Mouse (Mus musculus): ENCODE results near the gene Fgfr2. TPM values are rescaled to one million over a fixed set of nuclear protein-coding genes. Genes with fewer than 3 reads are reported as not detected.

Fgfr2 gene
- total RNA-seq, 2 experiments from 2014 or later, result 47.6 to 49.5 TPM

DNA sequence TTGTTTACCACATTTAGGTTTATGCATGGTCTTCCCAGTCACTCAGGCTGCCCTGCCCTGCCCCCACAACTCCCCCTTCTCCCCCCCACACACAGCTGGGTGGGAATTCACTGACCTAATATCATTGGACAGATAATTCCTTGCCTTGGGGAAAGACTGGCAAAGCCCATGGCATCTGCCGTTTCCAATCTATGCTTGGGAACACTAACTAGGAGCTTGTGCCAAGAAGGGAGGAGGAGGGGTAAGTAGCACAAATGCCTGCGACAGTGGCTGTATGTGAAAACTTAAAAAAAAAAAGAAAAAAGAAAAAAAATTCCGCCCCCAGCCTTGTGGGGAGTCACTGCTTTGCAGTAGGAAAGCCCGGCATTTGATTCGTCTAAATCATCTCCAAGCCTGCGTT is 56.4 kb downstream of the Fgfr2 start:
- peak; percentile 72 to 84 for DNase-seq (ENCODE audit: low spot score in 2 of 2)

DNA sequence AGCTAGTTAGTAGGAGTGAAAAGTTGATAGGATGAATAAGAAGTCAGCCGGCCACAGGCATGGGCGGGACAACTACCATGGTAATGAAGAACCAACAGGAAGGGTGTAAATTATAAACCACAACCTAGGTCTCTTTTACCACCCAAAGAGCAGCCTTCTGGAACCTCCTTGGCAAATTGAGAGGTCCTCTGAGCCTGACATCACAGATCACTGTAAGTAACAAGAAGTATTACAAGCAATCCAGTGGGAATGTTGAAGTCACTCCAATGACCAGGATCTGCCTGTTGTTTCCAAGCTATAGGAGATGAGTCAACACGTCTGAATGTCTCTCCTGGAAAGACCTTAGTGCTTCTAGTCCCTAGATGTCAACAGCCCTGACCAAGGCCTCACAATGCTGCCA is 61.1 kb downstream of the Fgfr2 start:
- Histone ChIP-seq H3K27ac (no peak overlapping the region), H3K4me3 (no peak overlapping the region)
- DNase-seq (ENCODE audit: low spot score in 2 of 2), result no peak
- TF ChIP-seq CTCF (conservative IDR thresholded peaks at IDR 0.05), result no peak

More for the DNA sequence above, 56.4 kb downstream of the Fgfr2 start:
- H3K4me3 ChIP-seq, result no peak overlapping the region
- H3K27ac ChIP-seq, result peak overlapping the region; percentile 79
- peak; percentile 36 for TF ChIP-seq CTCF (conservative IDR thresholded peaks at IDR 0.05)

DNA sequence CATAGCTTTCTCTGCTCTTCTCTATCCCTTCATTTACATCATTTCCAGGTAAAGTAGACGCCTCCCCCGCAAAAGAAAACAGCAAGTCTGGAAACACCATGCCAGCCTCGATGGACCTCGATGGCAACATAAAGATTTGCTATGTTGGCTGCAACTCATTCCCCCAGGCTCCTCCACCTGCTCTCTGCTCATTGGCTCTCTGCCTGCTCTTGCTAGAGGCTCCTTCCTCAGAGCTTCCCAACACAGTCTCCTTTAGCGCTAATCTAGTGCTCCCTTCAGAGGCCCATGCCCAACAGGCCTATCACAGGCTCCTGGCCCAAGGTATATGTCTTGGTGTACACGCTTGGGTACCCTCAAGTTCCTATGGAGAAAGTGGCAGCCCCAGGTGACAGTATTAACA is 63.0 kb downstream of the Fgfr2 start:
- no peak overlapping the region for H3K4me3 ChIP-seq
- H3K27ac ChIP-seq, result peak overlapping the region; percentile 80
- no peak for DNase-seq (ENCODE audit: low spot score in 2 of 2)
- TF ChIP-seq CTCF (conservative IDR thresholded peaks at IDR 0.05), result no peak

GRCm38 (mm10) chr7:133059517-133060104 is 63.5 kb downstream of the Fgfr2 start:
- peak overlapping the region; percentile 80 for H3K27ac ChIP-seq
- no peak for TF ChIP-seq CTCF (conservative IDR thresholded peaks at IDR 0.05)
- peak; percentile 34 to 55 for DNase-seq (ENCODE audit: low spot score in 2 of 2)
- H3K4me3 ChIP-seq, result no peak overlapping the region

DNA sequence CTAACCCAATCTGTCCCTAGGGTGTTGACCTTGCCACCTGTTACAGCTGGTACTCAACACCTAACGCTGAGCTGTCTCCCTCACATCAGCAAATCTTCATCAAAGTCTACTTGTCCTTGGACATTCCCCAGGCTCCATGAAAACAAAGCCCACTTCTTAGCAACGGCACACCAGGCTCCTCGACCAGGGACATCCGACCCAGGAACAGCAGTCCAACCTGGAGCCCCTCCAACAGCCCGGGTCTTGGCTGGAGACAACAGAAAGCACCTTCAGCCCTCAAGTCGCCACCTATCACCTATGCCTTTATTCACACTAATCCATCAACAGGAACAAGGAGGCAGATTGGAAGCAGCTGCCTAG is 64.0 kb downstream of the Fgfr2 start:
- no peak for TF ChIP-seq CTCF (conservative IDR thresholded peaks at IDR 0.05)
- no peak for DNase-seq (ENCODE audit: low spot score in 2 of 2)
- no peak overlapping the region for H3K4me3 ChIP-seq
- H3K27ac ChIP-seq, result peak overlapping the region; percentile 80; the same call in 1 of the 2 replicates

GRCm38 (mm10) chr7:133058496-133059149 is 64.5 kb downstream of the Fgfr2 start:
- TF ChIP-seq CTCF (conservative IDR thresholded peaks at IDR 0.05), result no peak
- Histone ChIP-seq H3K4me3 (no peak overlapping the region), H3K27ac (peak overlapping the region; percentile 80; the same call in 1 of the 2 replicates)
- no peak for DNase-seq (ENCODE audit: low spot score in 2 of 2)

- TF ChIP-seq CTCF (conservative IDR thresholded peaks at IDR 0.05), result no peak
- Histone ChIP-seq H3K27ac (no peak overlapping the region), H3K4me3 (no peak overlapping the region)
- no peak for DNase-seq (ENCODE audit: low spot score in 2 of 2)
Measured at GRCm38 (mm10) chr7:133056924-133057323, 66.2 kb downstream of the Fgfr2 start.

- peak; percentile 47 for TF ChIP-seq CTCF (conservative IDR thresholded peaks at IDR 0.05)
- DNase-seq (ENCODE audit: low spot score in 2 of 2), result no peak
- no peak overlapping the region for H3K27ac ChIP-seq
- H3K4me3 ChIP-seq, result no peak overlapping the region
Measured at GRCm38 (mm10) chr7:133054486-133054885, 68.7 kb downstream of the Fgfr2 start.

GRCm38 (mm10) chr7:133053757-133054156 is 69.4 kb downstream of the Fgfr2 start:
- no peak for DNase-seq (ENCODE audit: low spot score in 2 of 2)
- Histone ChIP-seq H3K4me3 (no peak overlapping the region), H3K27ac (no peak overlapping the region; the same call in 1 of the 2 replicates)
- TF ChIP-seq CTCF (conservative IDR thresholded peaks at IDR 0.05), result no peak

DNA sequence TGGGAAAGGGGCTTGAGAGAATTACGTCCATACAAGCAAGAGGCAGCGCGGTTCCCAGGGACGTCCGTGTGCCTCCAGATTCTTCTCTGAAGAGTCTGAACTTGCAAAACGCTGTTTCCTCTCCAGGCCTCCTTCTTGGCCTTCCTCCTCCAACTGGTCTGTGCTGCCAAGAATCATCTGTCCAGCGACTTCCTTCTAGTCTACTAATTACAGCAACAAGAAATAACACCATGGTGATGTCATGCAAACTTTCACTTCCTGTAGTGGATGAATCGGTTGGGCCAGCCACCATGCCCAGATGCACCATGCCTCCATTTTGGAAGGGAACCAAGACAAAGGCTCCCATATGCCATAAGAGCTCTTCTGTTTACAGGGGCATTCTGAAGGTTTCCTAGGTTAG is 70.3 kb downstream of the Fgfr2 start:
- Histone ChIP-seq H3K4me3 (no peak overlapping the region), H3K27ac (peak overlapping the region; percentile 64; the same call in 1 of the 2 replicates)
- DNase-seq (ENCODE audit: low spot score in 2 of 2), result no peak
- no peak for TF ChIP-seq CTCF (conservative IDR thresholded peaks at IDR 0.05)

GRCm38 (mm10) chr7:133050681-133051080 is 72.5 kb downstream of the Fgfr2 start:
- no peak overlapping the region for H3K4me3 ChIP-seq
- no peak overlapping the region for H3K27ac ChIP-seq
- TF ChIP-seq CTCF (conservative IDR thresholded peaks at IDR 0.05), result no peak
- no peak for DNase-seq (ENCODE audit: low spot score in 2 of 2)

GRCm38 (mm10) chr7:133048085-133048630 is 75.0 kb downstream of the Fgfr2 start:
- TF ChIP-seq CTCF (conservative IDR thresholded peaks at IDR 0.05), result no peak
- Histone ChIP-seq H3K27ac (peak overlapping the region; percentile 36; the same call in 1 of the 2 replicates), H3K4me3 (no peak overlapping the region)
- DNase-seq (ENCODE audit: low spot score in 2 of 2), result no peak

GRCm38 (mm10) chr7:133047287-133047686 is 75.9 kb downstream of the Fgfr2 start:
- DNase-seq (ENCODE audit: low spot score in 2 of 2), result no peak
- TF ChIP-seq CTCF (conservative IDR thresholded peaks at IDR 0.05), result peak; percentile 54
- Histone ChIP-seq H3K4me3 (no peak overlapping the region), H3K27ac (peak overlapping the region; percentile 36; the same call in 1 of the 2 replicates)

GRCm38 (mm10) chr7:133044721-133045120 is 78.4 kb downstream of the Fgfr2 start:
- TF ChIP-seq CTCF (conservative IDR thresholded peaks at IDR 0.05), result no peak
- DNase-seq (ENCODE audit: low spot score in 2 of 2), result no peak
- H3K4me3 ChIP-seq, result no peak overlapping the region
- H3K27ac ChIP-seq, result no peak overlapping the region
